Mouse (Mus musculus): ENCODE results near the gene Glt1d1.

The Glt1d1 gene

DNA sequence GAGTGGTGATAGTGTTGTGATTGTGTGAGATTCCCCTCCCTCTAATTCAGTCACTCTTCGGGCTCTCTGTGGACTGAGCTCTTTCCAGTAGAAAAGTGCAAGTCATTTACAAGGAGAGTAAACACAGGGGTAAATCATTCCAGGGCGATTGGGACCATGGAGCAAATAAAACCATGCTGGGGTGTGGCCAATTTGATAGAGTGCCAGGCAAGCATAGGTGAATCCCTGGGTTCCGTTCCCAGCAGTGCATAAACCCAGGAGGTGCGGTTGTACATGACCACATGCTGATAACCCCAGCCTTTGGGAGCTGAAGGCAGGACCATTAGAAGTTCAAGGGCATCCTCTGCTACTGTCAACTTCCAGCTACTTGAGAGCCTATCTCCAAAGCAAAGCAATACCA is 1.1 kb downstream of the Glt1d1 start:
- no peak for DNase-seq

DNA sequence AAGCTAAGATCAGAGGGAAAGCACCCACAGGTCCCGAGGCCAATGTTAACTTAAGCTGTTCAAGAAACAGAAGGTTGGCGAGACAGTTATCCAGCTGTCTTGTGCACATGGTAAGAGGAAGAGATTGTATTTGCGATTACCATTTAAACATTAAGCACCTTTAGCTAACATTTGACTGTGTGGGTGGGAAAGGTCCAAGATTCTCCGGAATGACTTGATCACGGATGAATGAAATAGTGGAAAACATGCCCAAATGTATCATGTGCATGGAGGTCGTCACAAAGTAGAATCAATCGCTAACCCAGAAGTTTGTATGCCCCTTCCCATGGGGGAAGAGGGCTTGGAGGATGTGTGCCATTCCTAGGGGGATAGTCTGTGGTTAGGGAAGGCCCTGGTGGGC is 1.6 kb downstream of the Glt1d1 start:
- DNase-seq = no peak

DNA sequence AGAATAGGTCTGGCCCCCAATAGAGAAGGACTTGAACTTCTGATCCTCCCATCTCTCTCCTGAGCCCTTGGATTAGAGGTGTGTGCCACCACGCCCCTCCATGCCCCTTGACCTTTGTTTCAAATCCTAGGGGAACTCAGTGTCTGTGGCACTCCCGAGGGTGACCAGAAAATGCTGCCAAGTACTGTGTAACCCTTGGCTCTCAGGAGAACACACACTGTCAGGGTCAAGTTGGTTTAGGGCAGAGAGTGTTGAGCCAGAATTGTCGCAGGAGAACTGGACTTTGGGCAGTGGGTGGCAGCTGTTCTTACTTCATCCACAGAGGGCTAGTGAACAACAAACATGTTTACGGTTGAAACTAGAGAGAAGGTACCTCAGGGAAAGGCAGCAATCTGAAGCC is 5.6 kb downstream of the Glt1d1 start:
- DNase-seq = no peak

DNA sequence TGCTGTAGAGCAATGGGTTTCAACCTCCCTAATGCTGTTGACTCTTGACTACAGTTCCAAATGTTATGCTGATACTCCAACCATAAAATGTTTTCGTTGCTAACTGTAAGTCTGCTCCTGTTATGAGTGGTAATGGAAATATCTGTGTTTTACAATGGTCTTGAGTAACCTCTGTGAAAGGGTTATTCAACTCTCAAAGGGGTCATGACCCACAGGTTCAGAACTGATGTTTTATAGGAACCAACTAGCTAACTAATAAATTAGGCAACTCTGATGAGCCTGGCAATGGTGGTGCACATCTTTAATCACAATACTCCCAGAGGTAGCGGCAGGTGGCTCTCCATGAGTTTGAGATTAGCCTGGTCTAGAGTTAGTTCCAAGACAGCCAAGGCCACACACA is 6.1 kb downstream of the Glt1d1 start:
- no peak for DNase-seq

DNA sequence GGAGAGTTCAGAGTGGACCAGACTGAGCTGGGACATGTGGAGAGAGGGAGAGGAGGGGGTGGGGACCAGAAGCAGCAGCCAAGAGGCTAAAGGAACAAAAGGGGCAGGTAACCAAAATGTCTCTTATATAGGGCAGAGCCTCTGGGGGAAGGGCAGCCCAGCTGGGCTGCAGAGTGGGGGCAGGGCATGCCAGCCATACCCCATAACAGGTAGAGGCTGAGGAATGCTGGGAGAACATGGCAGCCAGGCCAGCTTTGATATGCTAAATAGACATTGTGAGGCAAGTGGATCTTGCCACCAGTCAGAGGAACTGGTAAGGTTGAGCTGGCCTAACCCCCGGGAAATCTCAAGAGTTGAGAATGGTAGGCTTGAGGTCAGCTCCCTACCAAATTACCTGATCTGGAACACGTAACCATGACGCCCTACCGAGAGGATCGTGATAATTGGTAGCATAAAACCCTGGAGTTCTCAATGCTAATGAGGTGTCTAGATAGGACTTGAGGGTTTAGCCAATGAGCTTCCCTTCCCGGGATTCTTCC is 7.1 kb downstream of the Glt1d1 start:
- no peak for DNase-seq

DNA sequence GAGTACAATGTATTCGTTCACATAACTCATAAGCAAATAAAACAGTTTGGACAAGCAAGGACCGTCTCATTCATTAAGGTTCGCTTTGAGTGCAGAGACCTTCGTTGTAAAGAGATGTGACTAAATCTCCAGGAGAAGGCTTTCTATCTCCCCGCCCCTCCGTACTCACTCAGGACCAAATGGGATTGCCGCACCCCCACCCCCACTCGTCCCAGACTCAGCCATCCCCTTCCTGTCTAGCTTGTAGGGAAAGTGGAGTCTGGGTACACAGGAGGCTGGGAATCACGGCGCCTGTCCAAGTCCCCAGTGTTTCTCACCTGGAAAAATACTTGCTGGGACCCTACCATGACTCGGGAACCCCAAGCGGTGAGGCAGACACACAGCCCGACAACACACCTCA is 7.6 kb downstream of the Glt1d1 start:
- DNase-seq = no peak

DNA sequence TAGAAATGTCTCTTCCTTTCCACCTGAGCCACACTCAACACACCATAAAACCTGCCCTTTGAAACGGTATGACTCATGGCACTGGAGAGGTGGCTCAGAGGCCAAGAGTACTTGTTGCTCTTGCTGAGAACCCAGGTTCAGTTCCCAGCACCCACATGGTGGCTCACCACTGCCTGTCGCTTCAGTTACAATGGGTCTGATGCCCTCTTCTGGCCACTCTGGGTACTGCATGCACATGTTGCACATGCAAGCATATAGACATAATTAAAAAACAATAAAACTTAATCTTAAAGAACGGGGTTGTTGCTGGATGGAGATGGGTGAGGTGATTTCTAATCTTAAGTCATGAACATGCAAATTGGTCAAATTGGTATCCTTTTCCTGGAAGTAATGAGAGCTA is 8.3 kb downstream of the Glt1d1 start:
- peak; percentile 11 to 25 for DNase-seq

DNA sequence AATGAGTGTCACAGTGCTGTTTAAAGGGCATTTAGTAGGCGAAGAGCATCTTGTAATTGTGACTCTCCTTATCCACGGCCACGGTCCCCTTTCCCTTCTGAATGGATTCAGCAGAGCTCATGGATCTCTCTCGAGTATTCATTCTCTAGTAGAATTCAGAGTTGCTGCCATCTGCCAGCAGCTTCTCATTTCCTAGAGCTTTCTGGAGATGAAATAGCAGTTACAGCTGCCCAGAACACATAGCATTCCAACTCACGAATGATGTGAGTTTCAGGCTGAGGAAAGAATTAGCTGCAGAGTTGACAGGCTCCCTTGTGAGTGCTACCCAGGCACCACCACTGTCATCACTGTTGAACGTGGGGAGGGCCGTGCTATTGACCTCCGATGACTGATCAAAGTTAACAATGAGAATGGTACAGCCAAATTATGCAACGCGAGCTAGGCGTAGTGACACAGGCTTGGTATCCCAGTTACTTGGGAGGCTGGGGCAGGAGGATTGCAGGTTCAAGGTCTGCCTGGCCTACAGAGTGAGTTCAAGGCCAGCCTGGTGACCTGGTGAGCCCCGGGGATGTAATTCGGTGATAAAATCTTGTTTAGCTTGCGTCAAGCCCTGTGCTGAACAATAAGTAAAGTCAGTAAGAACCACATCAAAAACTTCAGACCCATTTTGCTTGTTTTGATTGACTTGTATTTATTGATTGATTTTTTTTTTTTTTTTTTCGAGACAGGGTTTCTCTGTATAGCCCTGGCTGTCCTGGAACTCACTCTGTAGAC is 9.3 kb downstream of the Glt1d1 start:
- DNase-seq = no peak

DNA sequence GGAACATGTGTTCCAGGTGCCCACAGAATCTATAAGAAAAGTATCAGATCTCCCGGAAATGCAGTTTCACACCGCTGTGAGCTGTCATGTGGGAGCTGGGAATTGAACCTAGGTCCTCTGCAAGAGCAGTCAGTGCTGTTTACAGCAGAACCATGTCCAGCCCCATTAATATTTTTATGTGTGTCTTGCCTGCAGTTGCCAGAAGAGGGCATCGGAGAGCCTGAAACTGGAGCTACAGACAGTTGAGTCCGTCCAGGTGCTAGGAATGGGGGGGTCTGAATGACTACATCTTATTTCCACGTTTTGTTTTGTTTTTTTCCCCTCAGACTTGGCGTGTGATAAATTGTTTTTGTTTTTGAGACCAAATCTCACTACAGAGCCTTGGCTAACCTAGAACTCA is 16.0 kb downstream of the Glt1d1 start:
- DNase-seq = peak; percentile 43 to 47

DNA sequence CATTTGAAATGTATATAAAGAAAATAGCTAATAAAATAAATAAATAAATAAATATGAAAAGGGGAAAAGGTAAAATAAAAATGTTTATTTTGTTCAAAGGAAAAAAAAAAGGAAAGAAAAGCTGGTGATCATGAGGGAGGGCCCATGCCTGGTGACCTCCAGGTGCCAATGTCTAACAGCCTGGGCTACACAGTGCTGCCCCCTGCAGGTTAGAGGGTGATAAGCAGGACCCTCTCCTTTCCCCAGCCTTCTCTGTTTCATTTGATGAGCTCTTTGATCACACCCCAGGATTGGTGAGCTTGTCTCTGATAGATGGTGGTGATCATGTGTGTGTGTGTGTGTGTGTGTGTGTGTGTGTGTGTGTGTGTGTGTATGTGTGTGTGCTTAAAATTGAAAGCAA is 17.0 kb downstream of the Glt1d1 start:
- peak; percentile 42 to 56 for DNase-seq

DNA sequence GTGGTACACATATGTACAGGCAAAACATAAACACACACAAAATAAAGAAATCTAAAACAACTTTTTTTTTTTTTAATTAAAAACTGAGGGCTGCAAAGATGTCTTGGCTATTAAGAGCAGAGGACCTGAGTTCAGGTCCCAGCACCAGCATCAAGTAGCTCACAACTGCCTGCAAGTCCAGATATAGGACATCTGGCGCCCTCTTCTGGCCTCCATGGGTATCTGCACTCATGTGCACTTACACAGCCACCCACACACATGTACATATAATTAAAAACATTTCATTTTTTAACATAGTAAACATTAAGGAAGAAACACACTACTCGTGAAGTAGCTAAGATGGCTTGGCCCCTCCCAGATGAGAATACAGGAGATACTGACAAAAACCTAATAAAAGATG is 26.2 kb downstream of the Glt1d1 start:
- DNase-seq = no peak

DNA sequence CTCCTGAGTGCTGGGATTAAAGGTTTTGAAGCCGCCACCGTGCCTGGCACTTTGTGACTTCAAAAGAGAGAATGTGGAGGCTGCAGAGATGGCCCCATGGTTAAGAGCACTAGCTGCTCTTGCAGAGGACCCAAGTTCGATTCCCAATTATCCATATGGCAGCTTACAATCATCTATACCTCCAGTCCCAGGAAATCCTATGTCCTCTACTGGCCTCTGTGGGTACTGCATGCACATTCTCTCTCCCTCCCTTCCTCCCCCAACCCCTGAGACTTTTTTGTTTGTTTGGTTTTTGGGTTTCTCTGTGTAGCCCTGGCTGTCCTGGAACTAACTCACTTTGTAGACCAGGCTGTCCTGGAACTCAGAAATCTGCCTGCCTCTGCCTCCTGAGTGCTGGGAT is 27.2 kb downstream of the Glt1d1 start:
- no peak for DNase-seq

DNA sequence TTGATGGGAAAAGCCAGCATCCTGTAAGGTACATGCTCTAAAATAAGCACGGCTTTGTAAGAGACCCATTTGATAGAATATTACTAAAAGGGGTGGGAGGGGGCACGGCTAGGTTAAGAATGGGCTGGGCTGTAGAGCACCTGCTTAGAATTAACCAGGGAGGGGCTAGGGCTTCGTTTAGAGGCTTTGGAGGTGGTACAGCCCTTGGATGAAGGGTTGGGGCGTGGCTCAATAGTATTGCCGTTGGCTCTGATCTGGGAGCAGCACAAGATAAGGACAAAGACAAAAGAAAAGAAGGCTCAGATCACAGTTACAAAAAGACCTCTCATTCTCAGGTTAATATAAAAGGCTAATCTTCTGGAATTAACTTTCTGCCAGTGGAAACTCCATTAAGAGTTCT is 28.2 kb downstream of the Glt1d1 start:
- no peak for DNase-seq

DNA sequence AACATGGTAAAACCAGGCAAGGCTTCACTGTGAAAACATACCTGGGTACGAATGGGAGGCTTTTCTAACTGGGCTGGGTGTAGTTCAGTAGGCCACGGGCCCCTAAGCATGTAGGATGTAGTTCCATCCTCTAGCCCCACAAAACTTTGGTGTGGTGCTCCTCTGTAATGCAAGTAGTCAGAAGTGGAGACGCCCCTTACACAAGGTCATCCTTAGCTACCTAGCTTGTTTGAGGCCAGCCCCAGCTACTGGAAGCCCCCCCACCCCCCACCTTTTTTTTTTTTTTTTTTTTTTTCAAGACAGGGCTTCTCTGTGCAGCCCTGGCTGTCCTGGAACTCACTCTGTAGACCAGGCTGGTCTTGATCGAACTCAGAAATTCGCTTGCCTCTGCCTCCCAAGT is 28.9 kb downstream of the Glt1d1 start:
- DNase-seq = no peak

DNA sequence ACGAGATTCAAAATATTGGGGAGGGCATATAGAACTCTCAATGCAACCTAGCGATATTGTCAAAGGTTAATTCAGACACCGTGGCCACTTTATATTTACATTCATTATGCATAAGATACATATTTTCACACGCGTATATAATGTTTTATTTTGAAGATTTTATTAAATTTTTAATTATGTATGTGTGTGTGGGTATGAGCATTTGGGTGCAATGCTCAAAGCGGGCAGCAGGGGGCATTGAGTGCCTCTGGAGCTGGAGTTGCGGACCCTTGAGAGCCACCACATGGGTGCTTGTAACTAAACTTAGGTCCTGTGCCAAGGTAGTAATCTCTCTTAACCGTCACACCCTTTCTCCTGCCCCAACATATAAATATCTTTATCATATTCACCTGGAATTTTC is 41.9 kb downstream of the Glt1d1 start:
- peak; percentile 11 to 13 for DNase-seq

DNA sequence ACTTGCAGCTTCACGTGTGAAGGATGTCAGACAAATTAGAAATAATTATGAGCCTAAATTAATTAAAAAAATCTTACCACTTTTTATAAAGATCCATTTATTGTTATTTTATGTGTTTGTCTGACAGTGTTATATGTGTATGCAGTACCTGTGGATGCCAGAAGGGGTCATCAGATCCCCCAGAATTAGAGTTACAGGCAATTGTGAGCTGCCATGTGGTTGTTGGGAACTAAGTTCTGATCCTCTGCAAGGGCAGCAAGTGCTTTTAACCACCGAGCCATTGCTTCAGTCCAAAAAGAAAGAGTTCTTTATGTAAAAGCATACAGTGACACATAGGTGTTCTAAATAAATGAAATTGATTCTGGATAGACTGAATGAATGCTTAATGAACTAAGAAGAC is 45.5 kb downstream of the Glt1d1 start:
- no peak for DNase-seq

DNA sequence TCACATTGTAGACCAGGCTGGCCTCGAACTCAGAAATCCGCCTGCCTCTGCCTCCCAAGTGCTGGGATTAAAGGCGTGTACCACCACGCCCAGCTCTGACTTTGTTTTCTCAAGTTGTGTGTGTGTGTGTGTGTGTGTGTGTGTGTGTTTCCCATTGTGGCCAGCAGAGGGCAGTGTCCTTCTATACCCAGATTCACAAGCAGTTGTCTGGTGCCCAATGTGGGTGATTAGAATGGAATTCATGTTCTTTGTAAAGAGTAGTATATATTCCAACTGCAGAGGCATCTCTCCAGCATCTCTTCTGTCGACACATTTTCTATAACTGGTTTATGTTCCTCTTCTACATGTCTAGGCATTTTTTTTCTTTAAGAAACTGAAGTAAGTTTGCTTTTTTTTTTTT is 46.4 kb downstream of the Glt1d1 start:
- DNase-seq = no peak

DNA sequence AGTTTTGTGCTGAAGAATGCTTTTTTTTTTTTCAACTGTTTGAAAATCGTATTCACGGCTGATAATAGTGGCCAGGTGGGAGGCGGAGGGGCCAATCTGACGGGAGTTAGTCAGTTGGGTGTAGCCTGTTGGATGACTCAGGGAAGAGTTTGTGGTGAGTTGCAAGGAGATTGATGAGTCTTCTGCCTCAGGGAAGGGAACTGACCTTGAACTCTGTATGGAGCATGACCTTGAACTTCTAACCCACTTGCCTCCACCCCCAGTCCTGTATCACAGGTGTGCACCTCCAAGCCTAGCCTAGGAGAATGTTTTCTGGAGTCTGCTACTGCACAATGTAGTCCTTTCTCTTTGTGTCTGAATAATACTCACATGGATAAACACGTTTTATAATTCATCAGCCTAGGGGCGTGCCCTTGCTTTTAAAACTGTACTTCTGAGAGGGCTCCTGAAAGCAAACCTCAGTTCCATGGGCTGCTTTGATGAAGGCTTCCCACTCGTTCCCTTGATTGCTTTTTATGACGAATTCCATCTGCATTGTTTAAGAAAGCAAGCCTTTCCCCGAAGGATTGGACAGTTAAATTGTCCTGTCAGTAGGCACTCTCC is 56.6 kb downstream of the Glt1d1 start:
- no peak for DNase-seq

DNA sequence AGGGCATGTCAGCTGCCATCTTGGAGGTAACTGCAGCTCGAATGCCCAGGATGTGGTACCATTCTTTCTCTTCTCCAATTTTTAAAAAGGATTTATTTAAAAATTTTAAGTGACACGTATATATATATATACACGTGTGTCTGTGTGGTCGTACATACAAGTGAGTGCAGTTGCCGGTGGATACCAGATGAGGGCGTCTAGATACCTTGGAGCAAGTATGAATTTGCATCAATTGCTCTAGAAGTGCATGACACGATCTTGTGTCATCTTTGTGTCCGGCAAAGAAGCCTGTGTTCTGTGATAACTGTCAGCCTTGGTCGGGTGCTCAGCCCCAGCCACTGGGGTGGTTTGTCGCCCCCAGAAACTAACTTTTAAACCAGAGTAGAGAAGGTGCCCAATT is 59.0 kb downstream of the Glt1d1 start:
- DNase-seq = no peak

DNA sequence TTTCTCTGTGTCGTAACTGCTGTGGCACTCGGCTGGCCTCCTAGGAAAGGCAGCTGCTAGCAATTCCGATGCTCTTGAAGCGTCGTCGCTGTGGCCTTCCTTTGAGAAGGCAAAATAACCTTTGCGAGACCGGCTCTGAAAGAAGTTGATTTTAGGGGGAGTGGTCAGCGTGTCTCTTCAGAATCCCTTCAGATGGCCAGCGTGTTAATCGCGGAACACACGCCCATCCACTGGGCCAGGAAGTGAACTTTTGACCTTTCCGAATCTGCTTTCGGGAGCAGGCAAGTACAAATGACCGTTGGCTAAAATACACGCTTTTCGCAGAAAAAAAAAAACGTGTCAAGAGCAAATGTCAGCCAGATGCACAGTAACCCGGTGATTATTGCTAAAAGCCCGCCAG is 59.5 kb downstream of the Glt1d1 start:
- DNase-seq = no peak

DNA sequence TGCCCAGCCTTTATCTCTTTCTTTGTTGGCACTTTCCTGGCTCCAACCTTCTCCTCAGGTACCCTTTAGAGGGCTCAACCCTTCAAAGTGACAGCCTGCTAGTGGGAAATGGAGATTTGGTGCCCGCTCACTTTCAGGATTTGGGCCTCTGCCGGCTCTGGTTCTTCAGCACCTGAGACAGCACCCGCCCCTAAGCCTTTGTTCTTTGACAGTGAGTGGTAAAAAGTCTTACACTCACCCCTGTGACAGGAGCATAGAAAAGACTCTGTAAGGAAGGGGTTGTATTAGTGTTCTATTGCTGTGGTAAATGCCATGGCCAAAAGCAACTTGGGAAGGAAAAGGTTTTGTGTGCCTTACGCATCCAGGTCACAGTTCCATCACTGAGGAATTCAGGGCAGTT is 63.8 kb downstream of the Glt1d1 start:
- no peak for DNase-seq

DNA sequence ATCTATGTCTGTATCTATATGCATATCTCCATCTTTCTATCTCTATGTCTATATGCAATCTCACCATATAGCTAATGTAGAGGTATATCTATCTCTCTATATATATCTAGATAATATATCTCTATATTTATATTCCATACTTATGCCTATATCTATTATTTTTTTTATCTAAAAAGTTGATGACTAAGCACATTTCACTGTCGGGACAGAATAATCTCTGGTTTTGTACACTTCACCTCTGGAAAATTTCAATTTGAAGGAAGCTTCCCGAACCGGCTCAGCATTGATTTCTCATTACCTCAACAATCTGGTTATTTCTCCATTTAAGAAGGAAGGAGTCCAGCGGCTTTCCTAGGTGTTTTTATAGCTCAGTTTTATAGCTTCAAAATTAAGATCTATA is 64.5 kb downstream of the Glt1d1 start:
- no peak for DNase-seq

DNA sequence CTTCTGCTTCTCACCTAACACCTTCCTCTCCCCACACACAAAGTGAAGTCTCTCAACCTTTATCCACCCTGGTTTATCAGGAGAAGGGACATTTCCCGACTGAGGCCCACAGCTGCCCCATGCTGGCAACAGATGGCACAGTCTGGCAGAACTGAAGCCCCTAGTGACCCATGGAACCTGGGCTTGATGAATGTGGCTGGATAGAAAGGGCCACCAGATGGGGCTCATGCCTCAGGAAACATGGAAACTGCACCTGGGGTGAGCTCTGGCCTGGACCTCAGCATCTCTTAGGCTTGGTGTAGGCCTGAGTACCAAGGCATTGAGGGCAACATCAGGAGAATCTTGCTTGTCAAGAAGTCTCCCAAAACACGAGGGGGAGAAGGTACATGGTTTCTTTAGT is 66.5 kb downstream of the Glt1d1 start:
- peak; percentile 70 to 79 for DNase-seq

DNA sequence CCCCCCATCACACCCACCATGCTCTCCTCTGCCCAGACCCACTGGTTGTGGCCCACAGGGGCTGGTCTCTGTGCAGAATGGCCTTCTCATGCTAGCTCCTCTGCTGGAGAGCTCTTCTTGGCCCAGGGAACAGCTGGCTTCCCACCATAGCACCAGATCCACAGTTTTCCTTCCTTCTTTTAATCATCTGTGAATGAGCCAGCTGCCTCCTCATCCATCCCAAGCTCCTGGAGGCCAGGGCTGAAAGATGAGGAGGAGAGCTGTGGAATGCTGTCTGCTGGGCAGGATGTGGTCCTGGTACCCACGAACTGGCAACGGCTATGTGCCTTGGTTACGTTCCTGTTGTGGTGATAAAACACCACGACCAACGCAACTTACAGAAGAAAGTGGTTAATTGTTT is 67.6 kb downstream of the Glt1d1 start:
- no peak for DNase-seq

DNA sequence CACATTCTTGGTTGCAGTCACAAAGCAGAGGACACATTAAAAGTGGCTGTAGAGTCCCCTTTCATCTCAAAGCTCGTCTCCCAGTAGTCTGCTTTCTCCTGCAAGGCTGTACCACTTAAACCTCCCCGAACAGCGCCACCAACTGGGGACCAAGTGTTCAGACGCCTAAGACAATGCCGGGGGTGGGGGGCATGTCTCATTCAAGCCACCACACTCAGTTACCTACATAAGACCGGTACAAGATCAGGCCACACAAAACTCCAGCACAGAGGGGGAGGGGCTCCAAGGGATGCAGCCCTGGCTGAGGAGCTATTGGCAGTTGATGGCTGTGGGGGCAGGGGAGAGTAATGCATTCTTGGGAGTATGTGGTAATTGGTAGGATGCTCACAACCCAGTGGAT is 68.1 kb downstream of the Glt1d1 start:
- DNase-seq = peak; percentile 17 to 26

Data from cerebellum, postnatal 10 days (tissue).